Mouse (Mus musculus): ENCODE data around the gene Ttn. TPM values are rescaled to one million over a fixed set of nuclear protein-coding genes. Genes with fewer than 3 reads are reported as not detected.

Gene Ttn
- polyA plus RNA-seq, 1 experiment from 2014 or later, result 3.9 TPM

DNA sequence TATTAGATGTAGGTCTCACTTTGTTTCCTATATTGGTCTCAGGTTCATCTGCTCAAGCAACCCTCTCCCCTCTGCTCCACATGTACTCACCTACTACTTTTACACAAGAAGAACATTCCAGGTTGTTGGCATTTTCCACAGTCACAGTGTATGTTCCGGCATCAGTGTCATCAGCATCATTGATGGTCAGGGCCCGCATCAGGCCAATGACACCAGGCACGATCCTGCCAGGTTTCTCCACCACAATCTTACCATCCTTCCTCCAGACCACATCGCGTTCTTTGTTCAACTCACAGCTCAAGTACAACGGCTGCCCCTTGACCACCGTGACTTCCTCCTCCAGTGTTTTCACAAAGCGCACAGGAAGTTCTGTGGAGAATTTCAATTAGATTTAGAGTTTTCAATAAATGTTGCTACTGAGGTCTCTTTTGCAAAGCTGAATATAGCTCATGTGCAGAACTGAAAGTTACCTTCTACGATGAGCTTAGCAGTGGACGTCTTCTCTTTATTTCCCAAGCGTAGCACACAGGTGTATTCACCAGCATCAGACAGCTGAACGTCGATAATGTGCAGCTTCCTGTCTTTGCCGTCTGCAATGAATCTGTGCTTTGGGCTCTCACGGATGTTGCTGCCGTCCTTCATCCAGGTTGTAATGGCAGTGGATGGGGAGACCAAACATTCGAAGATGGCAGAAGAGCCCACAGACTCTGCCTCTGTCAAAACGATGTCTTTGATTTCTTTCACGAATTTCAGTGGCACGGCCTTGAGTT lies 168.1 kb downstream of the Ttn start:
- no peak for ATAC-seq (ENCODE audit: low read depth)

DNA sequence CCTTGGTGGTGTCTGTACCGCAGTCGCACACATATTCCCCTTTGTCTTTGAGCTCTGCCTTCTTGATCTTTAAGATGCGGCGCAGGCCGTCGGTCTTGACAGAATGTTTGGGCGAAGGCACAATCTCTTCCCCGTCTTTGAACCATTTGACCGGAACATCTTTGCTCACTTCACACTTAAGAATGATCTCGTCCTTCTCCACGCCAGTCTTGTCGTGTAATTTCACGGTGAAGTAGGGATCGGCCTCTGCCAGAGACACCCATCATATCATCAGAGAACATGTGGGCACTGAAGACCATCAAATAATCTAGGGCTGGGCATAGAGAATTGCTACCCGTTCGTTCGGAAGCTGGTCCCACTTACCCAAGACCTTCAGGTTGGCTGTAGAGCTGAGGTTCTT lies 171.2 kb downstream of the Ttn start:
- Histone ChIP-seq H3K27me3 (no peaks in the 10 kb centered on the region), H3K4me3 (no peak overlapping the region), H3K9ac (no peak overlapping the region), H3K9me3 (no peaks in the 10 kb centered on the region), H3K27ac (replicated peaks) (no peak overlapping the region), H3K36me3 (no peaks in the 10 kb centered on the region), H3K4me2 (no peak overlapping the region), H3K4me1 (replicated peaks) (no peaks in the 10 kb centered on the region)
- no peak for ATAC-seq (ENCODE audit: low read depth)
- 96% methylated on average over 17 of the region's 17 CpGs for WGBS

More for the DNA sequence above, 168.1 kb downstream of the Ttn start:
- Histone ChIP-seq H3K4me2 (no peak overlapping the region), H3K4me1 (replicated peaks) (no peaks in the 10 kb centered on the region), H3K27me3 (no peaks in the 10 kb centered on the region), H3K27ac (replicated peaks) (no peak overlapping the region), H3K4me3 (no peak overlapping the region), H3K36me3 (no peaks in the 10 kb centered on the region), H3K9ac (no peak overlapping the region), H3K9me3 (no peaks in the 10 kb centered on the region)
- 89% methylated on average over 20 of the region's 20 CpGs for WGBS

DNA sequence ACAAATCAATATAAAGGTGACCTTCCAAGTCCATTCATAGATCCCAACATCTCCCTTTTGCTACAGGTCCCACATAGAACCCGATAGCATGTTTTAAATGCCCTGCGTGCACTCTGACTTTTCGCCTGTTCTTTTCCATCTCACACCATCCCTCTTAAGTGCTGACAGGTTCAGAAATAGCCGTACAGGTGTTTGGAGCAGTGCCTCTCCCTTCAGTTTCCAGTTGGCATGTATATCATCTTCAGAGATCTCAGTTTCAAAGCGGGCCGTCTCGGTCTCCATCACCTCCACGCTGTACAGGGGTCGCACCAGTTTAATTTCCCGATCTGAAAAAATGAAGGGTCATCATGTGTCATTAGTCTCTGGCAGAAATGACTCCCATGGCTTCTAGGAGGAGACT lies 174.0 kb downstream of the Ttn start:
- no peaks in the 10 kb centered on the region for H3K9me3 ChIP-seq
- H3K9ac ChIP-seq, result no peak overlapping the region
- H3K4me1 ChIP-seq (replicated peaks), result no peaks in the 10 kb centered on the region
- 95% methylated on average over 10 of the region's 10 CpGs for WGBS
- H3K4me3 ChIP-seq, result no peak overlapping the region
- no peak for ATAC-seq (ENCODE audit: low read depth)
- no peaks in the 10 kb centered on the region for H3K36me3 ChIP-seq
- no peaks in the 10 kb centered on the region for H3K27me3 ChIP-seq
- no peak overlapping the region for H3K27ac ChIP-seq (replicated peaks)
- H3K4me2 ChIP-seq, result no peak overlapping the region

DNA sequence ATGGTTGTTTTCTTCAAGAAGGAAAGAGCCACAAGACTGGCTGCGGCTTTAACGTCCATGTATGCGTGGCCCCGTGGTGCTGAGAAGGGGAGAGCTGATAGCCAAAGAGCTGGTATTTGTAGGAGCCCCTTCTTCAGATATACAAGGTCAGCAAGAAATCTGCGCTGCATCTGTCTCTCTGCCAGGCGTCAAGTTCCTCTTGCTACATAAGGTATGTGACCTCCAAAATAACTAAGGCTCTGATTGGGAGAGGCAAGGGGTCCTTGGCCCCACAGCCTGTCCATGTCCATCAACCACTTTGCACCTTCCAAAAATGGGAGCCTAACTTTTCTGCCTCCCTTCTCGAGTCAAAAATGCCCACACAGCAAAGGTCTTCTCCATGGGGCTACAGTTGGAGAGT lies 175.1 kb downstream of the Ttn start:
- Histone ChIP-seq H3K4me1 (replicated peaks) (no peaks in the 10 kb centered on the region), H3K4me3 (no peak overlapping the region), H3K9ac (no peak overlapping the region), H3K27me3 (no peaks in the 10 kb centered on the region), H3K27ac (replicated peaks) (no peak overlapping the region), H3K36me3 (no peaks in the 10 kb centered on the region), H3K4me2 (no peak overlapping the region), H3K9me3 (no peaks in the 10 kb centered on the region)
- no peak for ATAC-seq (ENCODE audit: low read depth)
- 80% methylated on average over 7 of the region's 7 CpGs for WGBS

DNA sequence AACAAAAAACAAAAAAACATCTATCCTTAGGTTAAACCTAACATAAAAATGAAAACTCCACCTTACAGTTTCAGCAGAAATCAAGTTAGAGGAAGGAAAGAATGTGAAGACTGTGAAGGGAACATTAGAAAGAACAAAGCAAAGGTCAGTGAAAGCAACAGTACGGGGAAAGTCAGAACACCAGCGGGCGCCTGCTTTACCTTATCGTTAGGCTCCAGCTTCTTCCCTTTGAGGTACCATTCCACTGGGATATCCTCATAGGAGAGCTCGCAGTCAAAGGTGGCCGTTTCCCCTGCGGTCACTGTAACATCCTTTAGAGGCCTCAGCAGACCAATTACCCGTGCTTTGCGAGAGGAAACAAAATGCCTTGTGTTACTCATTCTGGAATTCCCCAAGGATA lies 175.5 kb downstream of the Ttn start:
- no peaks in the 10 kb centered on the region for H3K4me1 ChIP-seq (replicated peaks)
- no peak overlapping the region for H3K27ac ChIP-seq (replicated peaks)
- H3K9me3 ChIP-seq, result no peaks in the 10 kb centered on the region
- no peaks in the 10 kb centered on the region for H3K27me3 ChIP-seq
- WGBS, result 70% methylated on average over 9 of the region's 9 CpGs
- no peak for ATAC-seq (ENCODE audit: low read depth)
- no peak overlapping the region for H3K9ac ChIP-seq
- H3K4me2 ChIP-seq, result no peak overlapping the region
- H3K4me3 ChIP-seq, result no peak overlapping the region
- no peaks in the 10 kb centered on the region for H3K36me3 ChIP-seq

DNA sequence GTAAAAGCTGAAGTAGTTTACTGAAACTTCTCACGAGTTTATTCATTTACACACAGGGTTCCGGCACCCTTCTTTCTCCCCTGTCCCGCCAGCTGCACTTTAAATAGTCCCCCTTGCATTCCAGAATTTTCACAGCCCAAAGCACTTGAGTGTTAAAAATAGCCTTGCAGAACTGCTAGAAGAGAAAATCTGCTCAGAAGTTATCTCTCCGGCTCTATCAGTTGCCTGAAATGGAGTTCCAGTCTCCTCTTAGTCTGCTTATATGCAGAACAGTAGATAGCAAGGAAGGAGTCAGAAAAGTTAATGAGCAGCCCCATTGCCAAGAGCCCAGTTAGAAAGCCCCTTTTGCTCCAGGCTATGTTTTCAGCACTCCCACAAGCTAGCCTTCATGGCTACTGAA lies 176.0 kb downstream of the Ttn start:
- WGBS, result 78% methylated on average over 4 of the region's 4 CpGs
- ATAC-seq (ENCODE audit: low read depth), result no peak
- H3K4me1 ChIP-seq (replicated peaks), result no peaks in the 10 kb centered on the region
- no peak overlapping the region for H3K9ac ChIP-seq
- no peak overlapping the region for H3K27ac ChIP-seq (replicated peaks)
- no peak overlapping the region for H3K4me3 ChIP-seq
- no peak overlapping the region for H3K4me2 ChIP-seq
- H3K36me3 ChIP-seq, result no peaks in the 10 kb centered on the region
- no peaks in the 10 kb centered on the region for H3K9me3 ChIP-seq
- no peaks in the 10 kb centered on the region for H3K27me3 ChIP-seq

DNA sequence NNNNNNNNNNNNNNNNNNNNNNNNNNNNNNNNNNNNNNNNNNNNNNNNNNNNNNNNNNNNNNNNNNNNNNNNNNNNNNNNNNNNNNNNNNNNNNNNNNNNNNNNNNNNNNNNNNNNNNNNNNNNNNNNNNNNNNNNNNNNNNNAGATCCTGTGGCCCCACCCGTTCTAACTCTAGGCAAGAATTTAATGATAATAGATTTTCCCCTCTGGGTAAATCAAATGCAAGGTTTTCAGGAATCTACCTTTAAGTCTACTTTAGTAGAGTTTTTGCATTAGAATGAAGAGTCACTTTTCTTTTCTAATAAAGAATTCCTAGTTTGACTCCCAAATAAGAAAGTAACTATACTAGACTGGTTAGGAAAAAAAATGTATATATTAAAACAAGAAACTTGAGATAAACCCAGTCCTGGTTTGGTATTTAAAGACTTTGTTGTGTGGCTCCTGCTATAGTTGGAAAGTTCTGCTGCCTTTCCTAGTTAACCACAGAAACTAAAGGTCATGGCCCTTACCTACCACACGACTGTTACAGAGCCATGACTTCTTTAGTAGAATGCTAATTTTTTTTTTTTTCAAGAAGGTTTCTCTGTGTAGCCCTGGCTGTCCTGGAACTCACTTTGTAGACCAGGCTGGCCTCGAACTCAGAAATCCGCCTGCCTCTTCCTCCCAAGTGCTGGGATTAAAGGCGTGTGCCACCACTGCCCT lies 177.0 kb downstream of the Ttn start:
- H3K27me3 ChIP-seq, result no peaks in the 10 kb centered on the region
- 75% methylated on average over 5 of the region's 5 CpGs for WGBS
- no peak for ATAC-seq (ENCODE audit: low read depth)
- H3K4me1 ChIP-seq (replicated peaks), result no peaks in the 10 kb centered on the region
- H3K27ac ChIP-seq (replicated peaks), result no peak overlapping the region
- H3K4me3 ChIP-seq, result no peak overlapping the region
- no peak overlapping the region for H3K9ac ChIP-seq
- H3K36me3 ChIP-seq, result no peaks in the 10 kb centered on the region
- H3K9me3 ChIP-seq, result no peaks in the 10 kb centered on the region
- no peak overlapping the region for H3K4me2 ChIP-seq

DNA sequence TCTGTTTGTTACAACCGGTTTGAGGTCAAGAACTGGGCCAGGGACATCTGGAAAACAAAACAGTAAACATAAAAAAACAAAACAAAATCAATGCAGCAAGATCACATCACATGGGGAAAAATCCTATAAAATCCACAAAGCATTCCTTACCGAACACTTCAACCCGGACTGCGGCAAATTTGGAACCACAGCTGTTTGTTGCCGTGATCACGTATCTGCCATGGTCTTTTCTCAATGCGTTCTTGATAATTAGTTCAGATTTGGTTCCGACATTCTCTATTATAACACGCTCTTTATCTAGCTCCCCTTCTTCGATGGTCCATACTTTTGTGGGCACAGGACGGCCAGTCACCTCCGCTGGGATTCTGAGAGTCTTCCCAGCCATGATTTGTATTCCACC lies 198.2 kb downstream of the Ttn start:
- peaks cover 3% of the 10 kb centered on the region; the same call in 1 of the 2 replicates for H3K9me3 ChIP-seq
- WGBS, result 95% methylated on average over 12 of the region's 12 CpGs

DNA sequence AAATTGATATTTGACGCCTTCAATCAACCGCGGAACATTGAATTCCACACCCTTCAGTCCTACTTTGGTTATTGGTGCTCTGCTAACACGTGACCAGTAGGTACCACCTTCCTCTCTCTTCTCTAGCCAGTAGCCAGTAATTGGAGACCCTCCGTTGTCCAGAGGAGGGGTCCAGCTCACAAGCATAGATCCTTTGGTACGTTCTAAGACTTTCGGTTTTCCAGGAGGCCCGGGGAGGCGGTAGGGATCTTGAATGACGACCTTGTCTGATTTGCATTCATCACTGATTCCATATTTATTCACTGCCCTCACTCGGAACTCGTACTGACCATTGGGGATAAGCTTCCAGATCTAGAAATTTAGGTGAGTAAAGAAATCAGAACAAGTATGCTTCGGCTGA lies 201.6 kb downstream of the Ttn start:
- 91% methylated on average over 13 of the region's 13 CpGs for WGBS
- Histone ChIP-seq H3K9me3 (peaks cover 3% of the 10 kb centered on the region; the same call in 1 of the 2 replicates), H3K9ac (no peak overlapping the region), H3K4me1 (replicated peaks) (no peaks in the 10 kb centered on the region), H3K4me3 (no peak overlapping the region), H3K36me3 (no peaks in the 10 kb centered on the region), H3K27me3 (no peaks in the 10 kb centered on the region), H3K4me2 (no peak overlapping the region), H3K27ac (replicated peaks) (no peak overlapping the region)
- no peak for ATAC-seq (ENCODE audit: low read depth)

More for the DNA sequence above, 198.2 kb downstream of the Ttn start:
- Histone ChIP-seq H3K4me1 (replicated peaks) (no peaks in the 10 kb centered on the region), H3K9ac (no peak overlapping the region), H3K27ac (replicated peaks) (no peak overlapping the region), H3K27me3 (no peaks in the 10 kb centered on the region), H3K36me3 (no peaks in the 10 kb centered on the region), H3K4me3 (no peak overlapping the region), H3K4me2 (no peak overlapping the region)
- no peak for ATAC-seq (ENCODE audit: low read depth)

DNA sequence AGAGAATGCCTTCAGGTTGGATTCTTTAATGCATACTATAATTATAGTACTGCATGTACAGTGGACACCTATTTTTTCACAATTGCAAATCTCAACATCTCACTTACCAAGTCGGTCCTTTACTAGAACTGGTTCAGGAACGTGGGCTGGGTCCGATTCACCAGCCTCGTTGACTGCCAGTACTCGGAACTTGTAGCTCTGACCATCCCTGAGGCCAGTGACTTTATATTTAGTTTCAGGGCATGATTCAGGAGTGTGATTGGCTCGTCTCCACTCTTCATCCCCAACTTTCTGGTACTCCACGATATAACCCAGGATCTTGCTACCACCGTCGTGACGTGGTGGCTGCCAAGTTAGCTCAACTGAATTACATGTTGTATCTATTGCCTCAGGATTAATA lies 212.5 kb downstream of the Ttn start:
- no peak overlapping the region for H3K4me2 ChIP-seq
- H3K4me3 ChIP-seq, result no peak overlapping the region
- 0 out of 2 replicates have a peak, but pooled peaks cover 5% of the 10 kb centered on the region for H3K9me3 ChIP-seq
- WGBS, result 90% methylated on average over 10 of the region's 10 CpGs
- no peak for ATAC-seq (ENCODE audit: low read depth)
- H3K27me3 ChIP-seq, result no peaks in the 10 kb centered on the region
- no peak overlapping the region for H3K9ac ChIP-seq
- no peaks in the 10 kb centered on the region for H3K4me1 ChIP-seq (replicated peaks)
- H3K36me3 ChIP-seq, result no peaks in the 10 kb centered on the region
- no peak overlapping the region for H3K27ac ChIP-seq (replicated peaks)

DNA sequence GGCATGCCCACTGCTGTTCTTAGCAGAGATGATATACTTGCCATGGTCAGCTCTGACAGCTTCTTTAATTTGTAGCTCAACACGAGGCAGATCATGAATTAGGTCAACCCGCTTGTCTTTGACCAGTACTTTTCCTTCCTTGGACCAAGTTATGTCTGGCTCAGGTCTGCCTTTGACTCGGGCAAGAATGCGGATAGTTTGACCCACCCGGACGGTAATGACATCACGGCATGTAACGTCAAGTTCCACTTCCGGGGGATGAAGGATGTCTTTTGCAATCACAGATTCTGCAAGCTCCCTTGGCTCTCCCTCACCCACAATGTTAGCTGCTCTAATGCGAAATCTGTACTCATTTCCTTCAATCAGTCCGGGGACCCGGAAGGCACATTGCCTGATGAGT lies 215.1 kb downstream of the Ttn start:
- ATAC-seq (ENCODE audit: low read depth), result no peak
- no peaks in the 10 kb centered on the region for H3K36me3 ChIP-seq
- no peak overlapping the region for H3K4me3 ChIP-seq
- no peak overlapping the region for H3K9ac ChIP-seq
- H3K4me1 ChIP-seq (replicated peaks), result no peaks in the 10 kb centered on the region
- H3K27me3 ChIP-seq, result no peaks in the 10 kb centered on the region
- H3K9me3 ChIP-seq, result 0 out of 2 replicates have a peak, but pooled peaks cover 5% of the 10 kb centered on the region
- H3K4me2 ChIP-seq, result no peak overlapping the region
- 96% methylated on average over 12 of the region's 12 CpGs for WGBS
- no peak overlapping the region for H3K27ac ChIP-seq (replicated peaks)

DNA sequence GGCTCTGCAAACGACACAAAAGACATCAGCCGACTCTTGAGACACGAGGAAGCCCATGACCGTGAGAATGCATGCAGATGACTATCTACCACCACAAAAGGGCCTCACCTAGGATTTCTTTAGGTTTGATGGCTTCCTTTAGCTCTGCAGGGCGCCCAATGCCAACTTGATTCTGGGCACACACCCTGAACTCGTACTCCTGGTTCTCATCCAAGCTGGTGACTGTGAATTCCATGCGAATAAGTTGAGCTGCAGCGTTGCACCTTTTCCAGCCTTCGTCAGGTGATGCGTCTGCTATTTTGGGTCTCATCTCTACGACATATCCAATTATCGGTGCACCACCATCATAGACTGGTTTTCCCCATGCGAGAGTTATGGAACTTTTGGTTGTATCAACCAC lies 217.8 kb downstream of the Ttn start:
- 93% methylated on average over 13 of the region's 13 CpGs for WGBS
- Histone ChIP-seq H3K4me3 (no peak overlapping the region), H3K27me3 (no peaks in the 10 kb centered on the region), H3K4me1 (replicated peaks) (no peaks in the 10 kb centered on the region), H3K27ac (replicated peaks) (no peak overlapping the region), H3K9ac (no peak overlapping the region), H3K9me3 (peaks cover 9% of the 10 kb centered on the region; the same call in 1 of the 2 replicates), H3K4me2 (no peak overlapping the region), H3K36me3 (no peaks in the 10 kb centered on the region)
- ATAC-seq (ENCODE audit: low read depth), result no peak

All from neural tube, embryonic 13.5 days (tissue).